23 mouse cellular contexts compared by ENCODE assay signal in the genomic region with DNA sequence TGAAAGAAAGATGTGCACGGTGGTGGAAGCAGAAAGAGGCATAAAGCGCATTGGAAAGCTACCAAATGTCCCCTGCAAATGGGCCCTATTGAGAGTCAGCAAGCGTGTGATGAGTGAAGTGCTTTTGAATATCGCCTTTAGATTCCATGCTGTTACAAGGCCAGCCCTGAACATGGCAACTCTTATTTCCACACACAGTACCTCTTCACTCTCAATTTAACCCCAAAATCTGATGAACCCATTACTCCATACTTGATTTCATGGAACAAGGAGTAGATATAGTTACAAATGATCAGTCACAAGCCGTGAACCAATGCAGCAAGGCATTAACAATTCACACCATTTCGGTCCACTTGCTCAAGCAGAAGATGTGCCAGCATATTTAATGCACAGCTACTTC.
A peak's percentile ranks its signal among the peaks of the same experiment; 100 is the strongest.
DNase-seq lines count a peak whose midpoint lies in the region; ATAC-seq lines count a peak whose summit lies in the region.
"Had no signal": no experiment of that assay in that cellular context is flagged by ENCODE, and none has a peak within 500 bp of the region (broad histone marks: within the 10 kb centered on the region; RNA-seq: fewer than 3 reads in every experiment).

No protein-coding gene starts in this region.

- H3K27me3 ChIP-seq in hindbrain, embryonic 12.5 days, result peaks cover 29% of the 10 kb centered on the region
- peaks cover 37% of the 10 kb centered on the region for H3K27me3 ChIP-seq in hindbrain, embryonic 14.5 days (ENCODE audit: control insufficient read depth, insufficient read depth, low read length)
- no peaks in the 10 kb centered on the region for H3K27me3 ChIP-seq in forebrain, embryonic 16.5 days (replicated peaks; ENCODE audit: control insufficient read depth, insufficient read depth, low read length)
- H3K27me3 ChIP-seq in neural tube, embryonic 13.5 days, result peaks cover 62% of the 10 kb centered on the region
- H3K27me3 ChIP-seq: limb, embryonic 15.5 days; megakaryocyte, embryonic 14.5 days had no signal

- H3K4me3 ChIP-seq in hindbrain, embryonic 12.5 days, result no peak overlapping the region
- no peak overlapping the region for H3K4me3 ChIP-seq in hindbrain, embryonic 14.5 days (replicated peaks; ENCODE audit: low read length)
- H3K4me3 ChIP-seq in forebrain, embryonic 16.5 days (replicated peaks; ENCODE audit: low read length), result no peak overlapping the region
- no peak overlapping the region for H3K4me3 ChIP-seq in neural tube, embryonic 13.5 days
- H3K4me3 ChIP-seq: limb, embryonic 15.5 days; megakaryocyte, embryonic 14.5 days had no signal

- no peak for DNase-seq in hindbrain, embryonic 14.5 days (ENCODE audit: low spot score)
- peak; percentile 29 for DNase-seq in retina, postnatal 1 day
- no peak for DNase-seq in retina, embryonic 14.5 days (ENCODE audit: low spot score)
- DNase-seq in urinary bladder, adult 2 months (ENCODE audit: low spot score), result no peak
- DNase-seq: adrenal gland, adult 2 months; B cell, adult 2 months; cerebellum, adult 11-12 months; cerebellum, postnatal 10 days; gastrocnemius, postnatal 14 days; heart, adult 11 months; kidney, adult 18-20 months; kidney, postnatal 4 days; left cerebral cortex, postnatal 4 days; lung, embryonic 14.5 days; right cerebral cortex, postnatal 25 days had no signal

- H3K9ac ChIP-seq in hindbrain, embryonic 12.5 days, result no peak overlapping the region
- H3K9ac ChIP-seq in hindbrain, embryonic 14.5 days, result no peak overlapping the region
- H3K9ac ChIP-seq in forebrain, embryonic 16.5 days (replicated peaks; ENCODE audit: low read depth, low read length), result no peak overlapping the region
- H3K9ac ChIP-seq in neural tube, embryonic 13.5 days, result no peak overlapping the region
- H3K9ac ChIP-seq: limb, embryonic 15.5 days; liver, embryonic 14.5 days; lung, embryonic 14.5 days had no signal

- H3K4me1 ChIP-seq in hindbrain, embryonic 12.5 days, result peaks cover 3% of the 10 kb centered on the region; the same call in 1 of the 2 replicates
- no peaks in the 10 kb centered on the region for H3K4me1 ChIP-seq in hindbrain, embryonic 14.5 days (replicated peaks; ENCODE audit: control insufficient read depth, insufficient read depth, low read length)
- no peaks in the 10 kb centered on the region for H3K4me1 ChIP-seq in forebrain, embryonic 16.5 days (replicated peaks; ENCODE audit: control insufficient read depth, insufficient read depth, low read length)
- no peaks in the 10 kb centered on the region for H3K4me1 ChIP-seq in neural tube, embryonic 13.5 days (replicated peaks)
- H3K4me1 ChIP-seq: limb, embryonic 15.5 days had no signal

- H3K36me3 ChIP-seq in hindbrain, embryonic 12.5 days, result no peaks in the 10 kb centered on the region
- no peaks in the 10 kb centered on the region for H3K36me3 ChIP-seq in hindbrain, embryonic 14.5 days (replicated peaks; ENCODE audit: control insufficient read depth, insufficient read depth)
- no peaks in the 10 kb centered on the region for H3K36me3 ChIP-seq in forebrain, embryonic 16.5 days (ENCODE audit: control insufficient read depth, insufficient read depth)
- H3K36me3 ChIP-seq in neural tube, embryonic 13.5 days, result no peaks in the 10 kb centered on the region
- H3K36me3 ChIP-seq: limb, embryonic 15.5 days had no signal

- no peaks in the 10 kb centered on the region for H3K9me3 ChIP-seq in hindbrain, embryonic 12.5 days (replicated peaks)
- H3K9me3 ChIP-seq in hindbrain, embryonic 14.5 days (ENCODE audit: control insufficient read depth, low read length), result no peaks in the 10 kb centered on the region
- H3K9me3 ChIP-seq in forebrain, embryonic 16.5 days (ENCODE audit: control insufficient read depth, low read length), result no peaks in the 10 kb centered on the region
- H3K9me3 ChIP-seq in neural tube, embryonic 13.5 days, result no peaks in the 10 kb centered on the region
- H3K9me3 ChIP-seq: limb, embryonic 15.5 days; megakaryocyte, embryonic 14.5 days had no signal

- H3K4me2 ChIP-seq in hindbrain, embryonic 12.5 days (replicated peaks), result no peak overlapping the region
- H3K4me2 ChIP-seq in hindbrain, embryonic 14.5 days (replicated peaks), result no peak overlapping the region
- no peak overlapping the region for H3K4me2 ChIP-seq in forebrain, embryonic 16.5 days (ENCODE audit: low read length)
- H3K4me2 ChIP-seq in neural tube, embryonic 13.5 days, result no peak overlapping the region
- H3K4me2 ChIP-seq: heart, embryonic 11.5 days; limb, embryonic 15.5 days; lung, embryonic 14.5 days had no signal

- no peak overlapping the region for H3K27ac ChIP-seq in hindbrain, embryonic 12.5 days
- H3K27ac ChIP-seq in hindbrain, embryonic 14.5 days, result no peak overlapping the region
- no peak overlapping the region for H3K27ac ChIP-seq in forebrain, embryonic 16.5 days (ENCODE audit: low read length)
- H3K27ac ChIP-seq in neural tube, embryonic 13.5 days (replicated peaks), result no peak overlapping the region
- H3K27ac ChIP-seq: limb, embryonic 15.5 days; liver, embryonic 14.5 days had no signal

- WGBS in hindbrain, embryonic 12.5 days, result 38% methylated on average over 6 of the region's 6 CpGs
- WGBS in hindbrain, embryonic 14.5 days, result 31% methylated on average over 6 of the region's 6 CpGs
- 27% methylated on average over 6 of the region's 6 CpGs for WGBS in forebrain, embryonic 16.5 days
- 33% methylated on average over 6 of the region's 6 CpGs for WGBS in neural tube, embryonic 13.5 days

- ATAC-seq in hindbrain, embryonic 12.5 days (ENCODE audit: low FRiP score), result peak; percentile 71
- ATAC-seq in hindbrain, embryonic 14.5 days (ENCODE audit: low FRiP score), result no peak
- peak; percentile 90 for ATAC-seq in forebrain, embryonic 16.5 days
- 0 out of 2 replicates have a peak, but pooled peaks have one; percentile 27 for ATAC-seq in neural tube, embryonic 13.5 days (ENCODE audit: low read depth)
- ATAC-seq in CD4-positive, CD25-positive, alpha-beta regulatory T cell, adult 4 months, result no peak

Comparison
In these comparisons a context has a peak if more than half of its experiments do, and no peak if none do; other contexts are left out.
1. ATAC-seq: peak in hindbrain, embryonic 12.5 days (single experiment), forebrain, embryonic 16.5 days (single experiment) and neural tube, embryonic 13.5 days (single experiment); none in hindbrain, embryonic 14.5 days (single experiment) and CD4-positive, CD25-positive, alpha-beta regulatory T cell, adult 4 months (single experiment).